Mouse (Mus musculus) embryo, embryonic 10.5 days (tissue): ENCODE measurements at regions not wholly inside any gene's neighbourhood (a gene's known extent, or its start where the extent isn't known, plus 50 kb on each side); places are given as distances from the start of the nearest gene placed in this dataset.
"Not testable (repeated sequence)": the region's sequence is repeated elsewhere in the genome, so short reads cannot be mapped to it uniquely, and the experiment has no call there.

Experiments used
- DNase-seq: peaks from one replicate; pipeline ENCODE4 v3.0.0-alpha.2; 2015; ENCODE audit warnings: low spot score

DNA sequence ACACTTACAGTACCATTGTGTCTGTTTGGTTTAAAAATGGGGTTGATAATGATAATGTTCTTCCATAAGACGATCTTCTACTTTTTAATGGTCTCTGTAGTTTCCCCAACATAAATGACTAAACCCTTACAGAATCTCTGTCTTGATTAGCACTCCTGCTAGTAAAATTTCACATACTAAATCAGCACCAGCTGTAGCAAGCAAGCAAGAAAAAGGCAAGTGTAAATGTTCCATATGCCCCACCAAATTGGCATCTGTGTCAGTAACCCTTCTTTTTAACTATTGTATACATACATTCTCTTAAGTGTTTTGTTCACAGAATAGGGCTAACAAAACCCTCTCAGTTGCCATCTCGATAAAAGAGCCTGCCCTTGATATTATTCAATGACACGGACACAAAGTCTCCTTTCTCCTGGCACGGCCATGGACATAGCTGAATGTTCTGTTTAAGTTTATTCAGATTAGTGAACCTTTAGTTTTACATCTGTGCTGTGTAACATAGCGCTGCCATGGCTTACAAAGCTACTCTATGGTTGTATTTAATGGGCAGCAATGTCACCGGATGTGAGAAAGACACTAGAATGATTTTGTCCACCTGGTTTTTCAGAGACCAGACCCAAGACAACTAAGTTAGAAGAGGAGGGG, 414.3 kb downstream of the Gtdc1 start:
- no peak for DNase-seq

DNA sequence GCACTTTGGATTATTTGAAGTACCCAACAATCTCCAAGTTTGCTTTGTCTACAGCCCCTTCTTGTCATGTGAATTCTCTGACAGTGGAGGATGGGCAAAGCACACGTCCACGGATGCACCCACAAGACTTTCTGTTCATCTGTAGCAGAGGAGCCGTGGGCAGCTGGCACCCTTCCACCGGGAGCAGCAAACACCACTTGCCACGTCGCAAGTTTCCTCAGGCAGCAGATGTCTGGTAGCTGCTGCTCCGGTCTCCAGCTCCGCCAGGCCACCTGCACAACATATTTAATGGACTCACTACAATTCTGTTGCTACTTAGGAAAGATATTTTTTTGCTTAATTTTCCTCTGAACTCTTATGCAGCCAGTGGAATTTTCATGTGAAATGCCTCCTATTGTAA, 415.1 kb downstream of the Gtdc1 start:
- DNase-seq = no peak

DNA sequence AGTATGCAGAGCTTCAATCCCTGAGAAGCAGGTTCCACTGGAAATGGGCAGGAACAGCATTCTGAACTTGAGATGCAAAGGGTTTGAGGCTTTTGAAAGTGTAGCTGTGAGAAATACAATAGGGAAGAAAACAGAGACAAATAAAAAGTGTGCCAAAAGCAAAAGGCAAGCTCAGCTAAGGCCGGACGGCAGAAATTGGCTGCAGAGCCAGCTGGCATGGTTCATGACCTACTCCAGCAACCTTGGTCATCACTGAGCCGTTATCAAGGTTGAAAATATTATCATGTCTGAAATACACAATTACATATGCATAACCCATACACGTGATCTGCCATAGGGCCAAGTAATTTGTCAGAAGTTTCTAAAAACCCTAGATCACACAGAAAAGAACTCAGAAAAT, 418.4 kb downstream of the Gtdc1 start:
- DNase-seq = no peak

DNA sequence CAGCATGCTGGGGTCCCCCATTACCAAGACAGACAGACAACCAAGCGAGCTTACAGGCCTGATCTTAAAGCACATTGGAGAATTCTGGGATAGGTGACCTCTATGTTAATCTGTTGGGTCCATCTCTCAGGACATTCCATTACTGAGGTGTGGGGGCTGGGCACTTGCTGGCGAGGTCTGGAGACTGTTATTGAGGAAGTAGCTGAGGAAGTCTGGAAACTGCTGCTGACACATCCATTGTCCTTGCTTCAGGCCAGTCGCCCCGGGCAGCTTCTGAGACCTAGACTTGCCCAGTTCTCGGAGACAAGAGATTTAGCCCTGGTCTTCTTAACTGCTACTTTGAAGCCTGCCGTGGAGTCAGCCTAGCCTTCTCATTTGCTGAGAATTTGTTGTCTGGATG, 423.2 kb downstream of the Gtdc1 start:
- peak; percentile 28 for DNase-seq

DNA sequence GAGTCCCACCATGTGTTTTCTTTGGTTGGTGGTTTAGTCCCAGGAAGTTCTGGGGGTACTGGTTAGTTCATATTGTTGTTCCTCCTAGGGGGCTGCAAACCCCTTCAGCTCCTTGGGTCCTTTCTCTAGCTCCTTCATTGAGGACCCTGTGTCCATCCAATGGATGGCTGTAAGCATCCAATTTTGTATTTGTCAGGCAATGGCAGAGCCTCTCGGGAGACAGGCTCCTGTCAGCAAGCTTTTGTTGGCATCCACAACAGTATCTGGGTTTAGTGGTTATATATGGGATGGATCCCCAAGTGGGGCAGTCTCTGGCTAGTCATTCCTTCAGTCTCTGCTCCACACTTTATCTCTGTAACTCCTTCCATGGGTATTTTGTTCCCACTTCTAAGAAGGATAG, 436.7 kb downstream of the Gtdc1 start:
- not testable (repeated sequence) for DNase-seq

DNA sequence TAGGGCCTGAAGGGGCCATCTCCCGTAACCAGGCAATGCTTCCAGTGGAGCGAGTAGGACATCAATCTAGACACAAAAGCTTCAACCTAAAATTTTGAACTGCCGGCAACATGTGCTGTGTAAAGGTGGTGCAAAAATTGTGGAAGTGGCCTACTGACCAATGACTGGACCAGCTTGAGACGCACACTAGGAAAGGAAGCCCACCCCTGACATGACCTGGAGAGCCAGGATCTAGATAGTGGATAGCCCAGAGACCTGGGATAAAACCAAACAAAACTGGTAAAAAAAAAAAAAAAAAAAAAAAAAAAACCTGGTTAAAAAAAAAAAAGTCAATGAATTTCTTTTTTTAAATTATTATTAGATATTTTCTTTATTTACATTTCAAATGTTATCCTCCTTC, 437.2 kb downstream of the Gtdc1 start:
- no peak for DNase-seq

DNA sequence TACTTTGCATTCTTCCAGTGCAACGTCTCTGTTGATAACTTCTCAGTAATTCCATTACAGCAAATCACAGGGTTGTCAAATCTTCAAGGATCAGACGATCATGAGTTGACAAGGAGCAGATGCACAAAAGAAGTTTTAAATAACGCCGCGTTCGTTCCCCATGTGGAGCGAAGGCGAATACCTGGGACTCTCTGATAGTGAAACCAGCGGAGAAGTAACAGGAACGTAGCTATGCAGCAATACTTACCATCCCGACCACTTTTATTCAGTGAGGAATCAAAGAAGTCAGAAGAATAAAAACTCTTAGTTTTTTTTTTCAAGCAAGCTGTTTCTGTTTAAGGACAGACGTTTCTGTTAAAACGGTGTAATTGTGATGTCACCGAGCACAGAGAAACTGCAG, 441.6 kb downstream of the Gtdc1 start:
- no peak for DNase-seq

DNA sequence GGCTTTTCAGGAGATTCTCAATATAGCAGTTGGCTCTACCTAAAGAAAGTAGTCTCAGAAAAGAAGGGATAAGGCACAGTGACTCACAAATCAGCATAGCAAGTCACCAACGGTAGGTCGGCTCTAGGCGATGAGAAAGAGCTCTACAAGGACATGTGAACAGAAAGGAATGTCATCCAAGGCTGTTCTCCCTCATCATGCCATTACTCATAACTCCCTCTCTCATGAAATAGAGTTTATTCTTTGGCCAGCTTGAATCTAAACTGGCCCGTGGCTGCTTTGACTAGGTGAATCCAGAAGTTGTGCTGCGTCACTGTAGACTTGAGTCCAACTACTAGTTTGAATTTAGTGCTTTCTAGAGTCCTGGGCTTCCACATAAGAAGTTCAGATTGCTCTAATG, 447.7 kb downstream of the Gtdc1 start:
- no peak for DNase-seq

DNA sequence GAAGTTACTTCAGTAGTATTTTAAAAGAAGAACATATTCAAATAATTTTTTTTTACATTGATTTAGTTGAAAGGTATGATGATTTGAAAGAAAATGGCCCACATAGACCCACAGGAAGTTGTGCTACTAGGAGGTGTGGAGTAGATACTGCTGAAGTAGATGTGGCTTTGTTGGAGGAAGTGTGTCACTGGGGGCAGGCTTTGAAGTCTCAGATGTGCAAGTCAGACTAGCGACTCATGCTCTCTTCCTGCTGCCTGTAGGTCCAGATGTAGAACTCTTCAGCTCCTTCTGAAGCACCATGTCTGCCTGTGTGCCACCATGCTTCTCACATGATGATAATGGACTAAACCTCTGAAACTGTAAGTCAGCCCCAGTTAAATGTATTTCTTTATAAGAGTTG, 452.0 kb downstream of the Gtdc1 start:
- DNase-seq = no peak

DNA sequence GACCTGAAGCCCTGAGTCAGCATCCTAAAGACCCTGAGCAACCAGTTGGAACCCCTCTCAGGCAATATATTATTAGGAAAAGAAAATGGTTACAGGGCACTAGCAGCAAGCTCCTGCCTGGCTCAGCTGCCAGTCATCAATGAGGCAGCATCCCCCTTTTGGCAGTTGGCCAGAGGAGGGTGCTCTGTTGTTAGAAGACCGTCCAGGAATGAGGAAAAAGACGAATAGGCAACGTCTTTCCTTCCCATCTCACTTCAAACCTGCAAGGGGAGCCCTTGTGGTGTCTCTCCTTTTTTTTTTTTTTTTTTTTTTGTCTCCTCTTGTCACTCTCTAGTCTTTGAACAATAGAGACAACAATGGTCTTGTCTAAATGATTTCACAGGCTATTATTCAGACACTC, 452.8 kb downstream of the Gtdc1 start:
- DNase-seq = peak; percentile 66

DNA sequence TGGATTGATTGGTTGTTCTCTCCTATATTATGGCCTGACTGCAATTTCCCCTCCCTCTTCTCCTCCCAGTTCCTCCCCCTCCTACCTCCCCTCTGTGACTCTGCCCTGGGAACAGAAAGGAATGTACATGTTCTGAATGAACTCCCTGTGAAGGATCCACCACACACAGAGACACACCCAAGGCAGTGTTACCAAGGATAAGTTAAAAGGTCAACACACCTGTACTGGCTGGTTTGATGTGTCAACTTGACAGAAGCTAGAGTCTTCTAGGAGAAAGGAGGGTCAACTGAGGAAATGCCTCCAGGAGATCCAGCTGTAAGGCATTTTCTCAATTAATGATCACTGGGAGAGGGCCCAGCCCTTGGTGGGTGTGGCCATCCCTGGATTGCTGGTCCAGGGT, 456.1 kb downstream of the Gtdc1 start:
- no peak for DNase-seq

DNA sequence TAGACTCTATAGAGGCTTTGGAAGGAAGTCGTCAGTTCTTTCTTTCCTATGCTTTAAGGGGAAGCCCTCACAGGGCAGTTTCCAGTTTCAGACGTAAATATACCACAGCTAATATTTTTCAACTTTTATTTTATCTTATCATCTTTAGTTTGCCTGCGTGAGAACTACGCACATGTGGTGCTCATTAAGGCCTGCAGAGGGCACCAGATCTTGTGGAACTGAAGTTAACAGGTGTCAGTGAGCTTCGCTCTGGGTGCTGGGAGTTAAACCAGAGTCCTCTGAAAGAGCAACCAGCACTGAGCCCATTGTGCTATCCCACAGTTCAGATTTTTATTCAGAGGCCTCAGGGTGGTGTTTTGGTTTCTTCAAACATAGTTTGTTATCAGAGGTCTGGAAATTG, 456.5 kb downstream of the Gtdc1 start:
- DNase-seq = no peak

DNA sequence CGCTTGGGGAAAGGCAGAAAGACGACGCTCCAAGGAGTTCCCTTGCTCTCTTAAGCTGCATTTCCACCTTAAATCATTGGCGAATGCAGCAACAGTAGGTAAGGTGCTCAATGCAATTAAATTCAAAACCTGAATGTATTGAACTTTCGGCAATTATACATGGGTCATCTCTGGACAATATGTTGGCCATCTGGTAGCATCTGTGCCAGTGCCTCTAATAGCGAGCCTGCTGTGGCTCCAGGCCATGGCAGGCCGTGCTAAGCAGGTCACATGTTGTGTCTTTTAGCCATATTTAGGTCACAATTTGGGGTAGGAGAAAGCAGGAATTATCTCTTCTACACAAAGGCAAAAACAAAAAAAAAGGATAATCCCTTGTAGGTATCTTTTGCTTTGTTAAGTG, 462.8 kb downstream of the Gtdc1 start:
- DNase-seq = no peak

DNA sequence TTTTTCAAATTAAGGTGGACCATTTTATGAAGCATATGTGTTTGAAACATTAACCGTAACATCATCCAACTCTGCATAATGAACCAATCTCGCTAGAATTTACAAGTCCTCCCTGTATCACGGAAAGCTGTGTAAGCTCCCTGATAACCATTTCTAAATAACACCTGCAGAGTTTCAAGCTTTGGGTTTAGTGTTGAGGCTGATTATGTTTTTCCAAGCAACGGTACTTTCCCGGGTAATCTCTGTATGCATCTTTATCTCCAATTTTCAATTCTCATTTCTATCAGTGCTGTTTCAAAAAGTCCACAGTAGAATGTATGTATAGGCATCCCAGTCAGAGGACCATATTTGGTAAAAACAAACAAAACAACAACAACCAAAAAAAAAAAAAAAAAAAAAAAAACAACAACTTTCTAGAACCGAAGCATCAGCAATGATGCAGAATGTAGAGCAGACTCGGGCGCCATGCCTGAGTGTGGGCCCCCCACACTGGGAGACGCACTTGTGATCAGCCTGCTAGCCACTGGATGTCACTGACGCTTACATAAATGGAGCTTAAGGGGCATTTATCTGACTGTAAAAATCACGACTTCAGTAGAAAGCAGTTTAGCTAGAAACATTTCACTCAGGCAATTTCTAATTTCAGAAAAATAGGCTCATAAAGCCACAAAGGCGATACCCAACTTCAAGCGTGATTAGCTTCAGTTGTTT, 464.7 kb downstream of the Gtdc1 start:
- no peak for DNase-seq

DNA sequence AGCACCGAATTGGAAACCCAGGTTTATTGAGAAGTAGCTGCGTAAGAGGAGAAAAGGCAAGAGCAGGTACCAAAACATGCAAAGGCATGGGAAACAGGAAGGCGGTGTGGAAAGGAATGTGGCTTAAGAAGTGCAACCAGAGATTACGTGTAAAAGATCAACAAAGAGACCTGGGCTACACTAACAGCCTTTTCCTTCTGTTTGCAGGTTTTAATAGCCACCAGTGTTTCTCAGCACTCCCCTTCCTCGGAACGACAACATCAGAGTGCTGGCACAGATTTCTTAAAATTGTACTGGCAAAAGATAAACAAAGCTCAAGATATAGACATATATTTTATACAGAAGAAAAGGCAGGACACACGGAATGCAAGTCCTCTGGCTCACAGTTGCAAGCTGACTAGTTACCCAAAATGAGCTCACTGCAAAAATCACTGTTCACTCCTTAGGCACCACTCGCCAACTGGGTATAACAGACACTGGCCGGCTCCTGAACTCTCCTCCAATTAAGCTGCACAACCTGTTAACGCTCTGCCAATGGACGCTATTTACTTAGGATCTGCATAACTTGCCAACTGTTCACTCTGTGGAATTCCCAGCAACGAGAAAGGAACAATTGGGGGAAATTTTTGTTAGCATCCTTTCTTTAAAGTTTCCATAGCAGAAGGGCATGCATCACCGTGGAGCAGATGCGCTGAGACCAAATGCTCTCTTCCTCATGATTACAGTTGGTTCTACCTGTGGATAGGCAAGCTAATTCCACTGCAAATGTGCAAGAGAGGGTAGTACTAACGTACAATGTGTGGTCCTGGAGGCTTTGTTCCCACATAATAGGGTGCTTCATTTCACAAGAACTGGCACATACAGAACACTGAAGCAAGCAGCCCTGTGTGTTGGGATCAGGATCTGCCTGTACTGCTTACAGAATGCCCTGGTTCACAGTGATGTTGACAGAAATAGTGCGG, 465.9 kb downstream of the Gtdc1 start:
- DNase-seq = no peak

DNA sequence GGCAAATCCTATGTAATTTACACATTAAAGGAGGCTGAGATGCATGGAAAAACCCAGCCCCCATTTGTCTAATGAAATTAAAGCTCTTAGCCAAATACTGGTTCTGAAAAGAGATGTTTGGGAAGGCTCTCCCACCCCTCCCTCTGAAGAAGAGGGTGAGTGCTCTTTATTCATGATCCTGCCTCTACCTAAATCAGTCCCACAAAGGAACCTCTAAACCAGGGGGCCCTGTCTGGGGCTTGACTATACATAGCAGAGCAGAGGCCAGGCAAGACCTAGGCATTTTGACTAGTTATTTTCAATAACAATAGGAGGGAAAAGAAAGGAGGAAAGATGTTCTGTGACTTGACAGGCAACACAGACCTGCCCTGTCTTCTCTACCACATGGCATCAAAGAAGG, 478.0 kb downstream of the Gtdc1 start:
- no peak for DNase-seq
